Mouse (Mus musculus) telencephalon, adult 2 months (tissue): Measurements from ENCODE around the gene Cd82.

Source experiments
- DNase-seq: peaks from one replicate; pipeline ENCODE4 v3.0.0-alpha.2; 2011; ENCODE audit warnings: low read depth, low spot score

Gene Cd82

DNA sequence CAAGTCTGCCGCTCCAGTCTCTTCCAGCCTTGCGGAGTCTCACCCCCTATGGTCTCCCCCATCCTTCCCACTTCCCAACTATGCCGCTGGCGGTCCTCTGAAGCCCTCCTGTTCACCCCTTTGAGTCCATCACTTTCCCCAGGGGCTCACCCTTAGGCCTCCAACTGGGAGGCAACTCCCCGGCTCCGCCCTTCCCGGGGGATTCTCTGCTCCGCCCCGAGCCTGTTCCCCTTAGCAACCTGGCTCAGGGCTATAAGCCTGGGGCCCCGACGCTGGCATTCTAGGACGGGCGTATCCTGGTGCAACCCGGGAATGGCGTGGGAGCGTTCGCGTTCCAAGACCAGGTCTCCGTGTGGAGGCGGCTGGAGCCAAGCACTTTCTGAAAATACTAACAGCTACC is at the start of gene Cd82:
TSS of gene Cd82 (minus strand) at position 381 of the 400 bp plus-strand sequence.
- no peak for DNase-seq

DNA sequence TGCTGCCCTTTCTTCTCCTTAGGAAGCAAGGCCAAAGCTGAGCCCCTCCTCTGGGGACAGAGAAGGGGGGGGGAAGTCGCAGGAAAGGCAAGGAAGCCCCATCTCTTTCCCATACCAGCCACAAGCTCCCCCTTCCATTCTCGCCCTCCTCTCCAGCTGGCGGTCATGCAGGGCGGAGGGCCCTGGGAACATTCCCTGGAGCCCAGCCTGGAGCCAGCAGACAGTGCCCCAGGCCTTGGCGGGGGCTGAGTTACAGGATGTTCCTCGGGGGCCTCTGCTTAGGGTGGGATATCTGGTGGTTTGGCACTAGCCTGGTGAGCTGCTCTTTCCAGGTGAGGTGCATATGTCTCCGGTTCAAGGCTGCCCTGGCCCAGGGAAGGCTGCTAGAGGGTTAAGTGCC is 49.2 kb upstream of the Cd82 start:
- DNase-seq, result no peak

DNA sequence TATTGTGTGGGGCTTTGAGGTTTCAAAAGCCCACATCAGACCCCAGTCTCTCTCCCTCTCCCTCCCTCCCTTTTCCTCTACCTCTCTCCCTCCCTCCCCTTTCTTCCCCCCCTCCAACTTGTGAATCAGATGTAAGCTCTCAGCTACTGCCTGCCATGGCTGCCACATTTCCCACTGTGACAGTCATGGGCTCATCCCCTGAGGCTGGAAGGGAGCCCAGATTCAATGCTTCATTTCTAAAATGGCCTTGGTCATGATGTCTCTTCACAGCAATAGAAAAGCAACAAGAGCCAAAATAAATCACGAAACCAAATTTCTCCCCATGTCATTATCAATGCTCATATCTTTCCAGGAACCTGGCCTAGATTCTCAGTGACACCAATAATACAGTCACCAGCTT is 47.9 kb upstream of the Cd82 start:
- DNase-seq, result no peak

DNA sequence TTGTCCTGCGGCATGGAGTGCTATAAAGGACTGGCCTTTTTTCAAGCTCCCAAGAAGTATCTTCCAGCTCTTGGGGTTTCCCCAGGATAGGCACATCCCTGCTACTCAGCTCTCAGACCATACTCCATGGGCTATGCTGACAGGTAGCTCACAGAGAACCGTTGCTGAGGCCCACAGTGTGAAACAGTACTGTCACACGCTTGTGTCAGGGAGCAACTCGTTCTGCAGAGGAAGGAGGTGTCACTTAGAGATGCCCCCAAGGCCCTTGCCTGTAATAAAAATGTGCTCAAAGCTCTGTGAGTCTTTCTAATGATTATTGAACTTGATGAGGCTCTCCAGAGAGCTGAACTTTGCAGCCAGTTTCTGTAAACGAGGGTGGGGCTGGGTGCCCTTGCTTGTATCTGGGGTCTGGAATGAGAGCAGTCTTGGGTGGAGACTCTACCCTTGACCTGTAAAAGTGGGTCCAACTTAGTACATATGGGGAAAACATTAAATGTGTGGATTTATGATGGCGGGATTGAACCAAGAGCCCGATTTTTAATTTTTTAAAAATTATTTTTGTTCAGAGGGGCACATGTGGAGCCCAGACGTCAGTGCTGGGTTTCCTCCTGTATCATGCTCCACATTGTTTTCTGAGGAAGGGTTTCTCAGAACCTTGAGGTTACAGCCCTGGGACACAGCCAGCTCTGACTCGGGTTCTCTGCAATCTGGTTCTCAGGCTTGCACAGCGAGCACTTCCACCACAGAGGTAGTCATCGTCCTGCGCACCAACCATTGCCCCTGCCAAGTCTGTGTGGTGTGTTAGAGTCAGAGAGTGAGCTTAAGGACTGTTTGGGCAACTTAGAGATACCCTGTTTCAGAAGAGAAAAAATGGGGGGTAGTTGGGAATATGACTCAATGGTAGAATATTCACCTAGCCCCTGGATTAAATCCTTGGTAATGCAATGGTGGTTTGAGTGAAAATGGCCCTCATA is 47.1 kb upstream of the Cd82 start:
- no peak for DNase-seq

DNA sequence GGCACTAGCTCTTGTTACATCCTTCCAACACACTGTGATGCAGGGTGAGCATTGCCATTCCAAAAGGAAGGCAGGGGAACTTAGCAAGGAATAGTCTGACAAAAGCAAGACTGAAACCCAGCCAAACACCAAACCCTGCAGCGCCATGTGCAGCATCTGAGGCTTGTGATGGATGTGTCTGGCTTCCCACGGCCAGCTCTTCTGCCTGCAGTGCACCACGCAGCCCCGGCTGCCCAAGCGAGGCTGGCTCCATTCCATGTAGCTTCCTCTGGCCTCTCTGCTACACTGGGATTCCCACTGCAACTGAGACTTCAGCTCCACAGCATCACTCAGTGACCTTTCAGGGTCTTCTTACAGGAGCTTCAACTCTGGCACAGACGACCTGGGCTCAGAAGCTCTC is 42.2 kb upstream of the Cd82 start:
- peak; percentile 22 for DNase-seq

DNA sequence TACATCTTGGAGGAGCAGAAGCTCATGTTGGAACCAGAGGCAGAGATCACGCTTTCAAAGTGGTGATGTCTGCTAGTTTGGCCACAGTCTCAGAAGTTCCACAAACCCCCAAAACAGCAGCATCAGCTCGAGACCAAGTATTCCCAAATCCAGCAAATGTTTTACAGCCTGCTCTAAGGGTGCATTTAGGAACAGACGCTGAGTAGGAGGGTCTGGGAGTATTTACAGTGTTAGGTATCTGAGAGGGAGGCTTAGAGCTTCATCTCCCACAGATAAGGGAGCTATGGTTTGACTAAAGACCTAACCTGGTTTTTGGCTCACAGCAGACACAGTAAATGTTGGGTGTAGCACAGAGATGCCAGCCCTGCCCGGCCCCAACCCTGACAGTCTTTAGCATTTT is 40.4 kb upstream of the Cd82 start:
- peak; percentile 44 for DNase-seq

DNA sequence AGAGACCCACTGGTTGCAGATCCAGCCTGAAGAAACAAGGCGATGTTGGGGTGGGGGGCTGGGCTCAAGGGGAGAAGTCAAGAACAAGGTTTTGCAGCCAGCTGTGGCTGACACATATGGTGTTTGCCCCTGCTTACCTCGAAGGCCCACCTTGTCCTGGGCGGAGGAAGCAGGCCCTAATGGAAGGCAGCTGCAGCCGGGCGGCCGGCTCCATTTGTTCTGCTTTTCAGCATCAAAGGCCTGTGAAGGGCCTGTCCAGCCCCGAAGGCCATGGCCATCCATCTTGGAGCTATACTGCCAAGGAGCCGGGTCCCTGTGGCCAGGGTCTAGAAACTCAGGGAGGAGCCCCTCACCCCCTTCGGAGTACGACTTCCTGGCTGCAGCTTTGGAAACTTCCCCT is 38.4 kb upstream of the Cd82 start:
- DNase-seq, result no peak

DNA sequence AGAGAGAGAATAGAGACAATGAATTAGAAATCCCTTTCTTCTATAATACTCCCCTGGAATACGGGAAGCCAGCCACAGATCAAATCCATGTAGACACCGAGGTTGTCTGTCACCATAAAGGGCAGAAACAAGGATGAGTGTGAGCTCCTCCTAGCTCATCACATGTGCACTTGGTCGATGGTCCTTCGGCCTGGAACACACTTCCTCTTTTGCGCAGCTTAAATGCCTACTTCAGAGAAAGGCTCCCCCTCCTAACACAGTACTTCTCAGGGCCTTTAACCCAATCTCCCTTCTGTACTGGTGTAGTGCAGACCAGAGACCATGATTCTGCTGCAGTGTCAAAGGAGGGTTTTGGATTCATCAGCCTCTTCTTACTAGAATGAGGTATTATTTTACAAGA is 34.3 kb upstream of the Cd82 start:
- DNase-seq, result no peak

DNA sequence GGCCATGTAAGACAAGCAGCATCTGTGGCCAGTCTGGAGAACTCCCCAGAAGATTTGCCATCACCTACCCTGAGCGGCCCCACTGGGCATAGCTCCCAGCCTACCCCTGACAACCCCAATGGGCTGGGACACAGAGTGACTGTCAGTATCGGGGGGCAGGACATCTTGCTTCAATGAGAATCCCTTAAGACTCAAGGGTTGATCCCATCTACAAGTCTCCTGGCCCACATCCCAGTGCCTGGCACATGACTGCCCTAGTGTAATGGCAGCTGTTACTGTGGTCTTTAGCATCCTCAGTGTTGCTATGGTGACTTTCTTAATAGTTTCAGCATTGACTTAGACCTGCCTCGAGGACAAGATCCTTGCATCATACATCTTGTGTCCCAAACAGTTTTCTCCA is 32.2 kb upstream of the Cd82 start:
- DNase-seq, result no peak

DNA sequence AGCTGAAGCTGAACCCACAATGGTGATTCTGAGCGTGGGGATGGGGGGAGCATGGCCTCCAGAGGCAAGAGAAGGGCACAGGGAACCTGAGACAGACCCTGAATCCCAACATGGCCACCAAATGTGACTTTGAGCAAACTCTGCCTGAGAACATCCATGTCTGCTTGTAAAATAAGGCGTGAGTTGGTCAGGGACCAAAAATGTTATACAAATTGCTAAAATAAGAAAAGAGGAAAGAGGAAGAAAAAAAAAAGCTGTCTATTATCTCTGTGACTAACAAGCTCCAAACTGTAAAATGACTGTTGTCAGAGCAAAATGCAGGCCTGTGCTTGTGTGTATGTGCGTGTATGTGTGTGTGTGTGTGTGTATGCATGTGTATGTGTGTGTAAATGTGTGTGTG is 30.6 kb upstream of the Cd82 start:
- no peak for DNase-seq

DNA sequence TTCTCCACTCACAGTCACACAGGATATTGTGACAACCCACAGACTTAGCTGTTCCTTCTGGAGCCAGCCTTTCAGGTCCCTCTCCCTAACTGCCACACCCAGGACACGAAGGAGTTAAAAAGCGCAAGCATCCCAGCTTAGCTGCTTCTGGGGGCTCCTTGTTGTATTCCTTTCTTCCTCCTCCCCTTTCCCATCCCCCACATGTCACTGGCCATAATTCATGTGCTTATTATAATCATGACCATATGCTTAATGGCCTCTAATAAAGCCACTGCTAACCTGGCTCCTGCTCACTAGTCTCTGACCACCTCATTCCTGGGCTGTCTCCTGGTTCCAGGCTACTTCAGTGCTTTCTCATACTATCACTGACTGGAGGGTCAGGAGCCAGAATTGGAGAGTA is 27.6 kb upstream of the Cd82 start:
- DNase-seq, result no peak

DNA sequence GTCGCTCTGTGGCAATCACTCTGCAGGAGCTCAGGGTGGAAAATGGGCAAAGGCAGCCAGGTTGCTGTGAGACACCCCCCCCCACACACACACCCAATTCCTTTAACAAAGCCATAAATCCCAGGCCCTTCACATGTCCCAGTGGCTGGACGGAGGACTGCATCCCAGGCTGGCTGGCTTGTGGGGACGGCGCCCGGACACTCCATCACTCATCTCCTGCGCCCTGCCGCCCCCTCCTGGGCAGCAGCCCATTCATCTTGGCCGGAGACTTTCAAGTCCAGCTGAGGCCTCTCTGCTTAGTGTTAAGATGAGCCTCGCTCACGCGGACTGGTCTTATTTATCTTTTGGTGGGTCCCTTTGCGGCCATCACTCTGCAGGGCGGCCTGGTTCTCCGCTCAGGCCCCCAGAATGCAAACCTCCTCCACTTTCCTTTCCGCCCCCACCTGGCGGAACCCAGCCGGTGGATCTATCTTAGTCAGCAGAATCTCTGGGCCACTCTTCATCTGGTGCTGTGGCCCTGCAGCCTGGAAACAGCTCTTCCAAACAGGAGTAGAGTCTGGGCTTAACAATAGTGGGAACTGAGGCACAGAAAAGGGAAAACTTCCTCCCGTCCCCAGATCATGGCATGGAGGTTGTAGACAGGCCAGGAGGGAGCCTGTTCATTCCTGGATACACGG is 26.1 kb upstream of the Cd82 start:
- no peak for DNase-seq

DNA sequence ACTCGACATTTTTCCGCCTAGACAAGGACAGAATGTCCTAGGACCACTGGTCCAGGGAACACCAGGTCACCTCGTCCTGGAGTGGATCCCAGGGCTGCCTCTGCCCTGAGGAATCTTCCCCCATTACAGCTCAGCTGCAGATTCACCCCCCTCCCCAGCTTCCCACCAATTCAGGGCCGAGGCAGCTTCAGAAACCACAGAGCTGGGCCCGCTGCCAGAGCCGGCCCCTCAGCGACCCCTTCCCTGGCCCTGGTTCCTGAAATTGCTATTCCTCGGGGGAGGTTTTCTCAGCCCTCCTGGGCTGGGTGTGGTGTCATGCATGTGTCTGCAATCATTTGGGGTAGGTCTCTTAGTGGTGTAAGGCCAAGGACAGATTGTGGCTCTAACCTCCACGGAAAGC is 22.5 kb upstream of the Cd82 start:
- no peak for DNase-seq

DNA sequence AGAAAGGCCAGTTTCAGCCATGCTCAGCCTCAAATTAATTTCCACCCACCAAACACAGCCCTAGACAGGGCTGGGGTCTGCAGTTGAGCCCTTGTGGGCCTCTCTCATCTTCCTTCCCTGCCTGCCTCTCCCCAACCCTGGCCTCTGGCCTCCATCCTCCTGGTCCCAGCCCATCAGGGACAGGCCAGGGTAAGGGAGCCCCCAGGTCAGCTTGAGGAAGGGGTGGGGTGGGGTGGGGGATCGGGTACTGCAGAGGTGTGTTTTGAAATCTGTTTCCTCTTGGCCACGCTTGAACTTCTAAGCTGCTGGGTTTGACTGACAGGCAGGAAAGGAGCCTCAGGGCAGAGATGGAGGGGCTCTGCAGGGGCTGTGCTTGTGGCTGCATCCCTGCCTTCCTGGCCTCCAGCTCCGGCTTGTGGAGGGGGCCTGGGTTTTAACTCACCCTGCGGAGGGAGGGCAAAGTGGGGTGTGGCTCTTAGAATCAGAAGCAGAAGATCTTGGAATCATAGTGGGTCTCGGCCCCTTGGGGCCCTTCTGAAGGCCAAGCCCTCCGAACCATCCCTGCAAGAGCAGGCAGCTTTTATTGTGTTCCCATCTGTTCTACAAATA is 19.2 kb upstream of the Cd82 start:
- no peak for DNase-seq

DNA sequence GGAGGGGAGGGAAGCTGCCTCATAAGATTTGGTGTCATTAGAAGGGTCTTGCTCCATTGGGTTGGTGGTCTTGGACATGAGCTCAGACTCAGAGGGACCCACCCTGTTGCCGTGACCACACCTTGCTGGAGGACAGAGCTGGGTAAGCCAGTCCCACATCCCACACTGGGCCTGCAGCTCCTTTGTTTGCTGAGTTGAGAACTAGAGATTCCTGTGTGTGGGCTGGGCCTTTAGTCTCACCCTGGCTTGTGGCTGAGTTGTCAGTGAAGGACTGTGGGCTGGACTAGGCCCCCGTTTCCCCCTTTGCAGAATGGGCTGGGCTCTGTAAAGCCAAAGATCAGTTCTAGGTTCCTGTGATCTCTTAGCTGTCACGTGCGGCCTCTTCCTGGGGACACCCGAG is 15.8 kb upstream of the Cd82 start:
- no peak for DNase-seq

DNA sequence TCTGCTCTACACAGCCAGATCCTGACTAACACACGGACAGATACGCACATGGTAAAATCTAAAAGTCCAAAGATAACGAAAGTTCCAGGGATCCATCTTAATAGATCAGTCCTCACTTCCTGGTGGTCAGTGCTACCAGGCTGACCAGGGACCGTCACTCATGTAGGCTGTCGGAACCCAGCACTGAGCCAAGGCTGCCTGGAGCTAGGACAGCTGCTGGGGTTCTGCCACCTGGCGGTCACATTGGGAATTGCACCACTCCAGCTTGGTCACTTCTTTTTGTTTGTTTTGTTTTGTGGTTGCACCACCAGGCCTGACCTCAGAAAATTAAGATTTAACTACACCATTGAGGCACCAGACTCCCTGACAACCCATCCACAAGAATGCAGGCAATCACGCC is 14.6 kb upstream of the Cd82 start:
- no peak for DNase-seq

DNA sequence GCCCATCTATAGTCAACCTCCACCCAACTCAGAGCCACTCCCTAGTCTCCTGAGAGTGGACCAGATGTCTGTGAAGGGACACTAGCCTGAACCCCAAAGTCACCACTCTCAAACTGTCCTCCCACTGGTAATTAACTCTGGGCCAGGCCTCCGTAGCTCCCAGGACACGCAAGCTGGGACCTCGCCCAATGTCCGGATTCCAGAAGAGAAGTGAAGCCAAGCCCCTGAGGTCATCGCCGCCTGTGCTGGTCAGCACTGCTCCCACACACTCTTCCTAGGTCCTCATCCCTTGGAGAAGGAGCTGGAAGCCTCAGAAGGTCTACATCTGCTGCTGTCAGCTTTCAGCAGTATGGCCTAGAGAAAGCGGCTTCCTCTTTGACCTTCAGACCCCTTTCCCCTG is 13.5 kb upstream of the Cd82 start:
- no peak for DNase-seq

DNA sequence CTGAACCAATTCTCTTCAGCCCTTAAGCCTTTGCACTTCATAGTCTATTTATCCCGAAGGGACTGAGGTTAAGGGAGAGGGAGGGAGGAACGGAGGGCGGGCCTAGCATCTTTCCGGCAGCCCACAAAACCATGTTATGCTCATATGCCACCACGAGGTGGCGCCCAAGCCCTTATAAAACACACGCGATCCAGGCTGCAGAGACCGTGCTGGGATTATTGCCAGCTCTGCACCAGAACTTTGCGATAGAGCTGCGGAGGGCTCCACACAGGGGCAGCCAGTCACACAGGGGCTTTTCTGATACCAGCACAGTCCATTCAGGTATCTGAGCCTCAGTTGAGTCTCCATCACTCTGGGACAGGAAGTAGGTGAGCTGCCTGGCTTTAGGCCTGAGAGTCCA is 12.1 kb upstream of the Cd82 start:
- DNase-seq, result peak; percentile 53

DNA sequence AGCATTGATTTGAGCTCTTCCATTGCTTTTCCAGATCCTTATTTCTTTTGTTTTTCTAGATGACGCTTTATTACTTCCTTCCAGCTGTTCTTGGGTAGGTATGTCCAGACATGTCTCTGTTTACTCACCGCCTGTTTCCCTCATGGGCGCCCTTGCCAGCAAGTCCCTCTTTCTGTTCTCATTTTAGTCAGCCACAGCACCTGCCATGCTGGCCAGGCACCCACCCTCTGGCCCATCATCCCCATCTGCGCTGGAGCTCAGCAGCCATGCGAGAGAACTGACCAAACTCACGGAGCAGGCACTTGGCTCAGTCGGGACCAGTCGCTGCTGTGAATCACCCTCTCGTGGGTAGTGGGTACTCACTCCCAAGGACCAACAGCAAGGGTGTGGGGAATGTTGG is 11.0 kb upstream of the Cd82 start:
- DNase-seq, result no peak

DNA sequence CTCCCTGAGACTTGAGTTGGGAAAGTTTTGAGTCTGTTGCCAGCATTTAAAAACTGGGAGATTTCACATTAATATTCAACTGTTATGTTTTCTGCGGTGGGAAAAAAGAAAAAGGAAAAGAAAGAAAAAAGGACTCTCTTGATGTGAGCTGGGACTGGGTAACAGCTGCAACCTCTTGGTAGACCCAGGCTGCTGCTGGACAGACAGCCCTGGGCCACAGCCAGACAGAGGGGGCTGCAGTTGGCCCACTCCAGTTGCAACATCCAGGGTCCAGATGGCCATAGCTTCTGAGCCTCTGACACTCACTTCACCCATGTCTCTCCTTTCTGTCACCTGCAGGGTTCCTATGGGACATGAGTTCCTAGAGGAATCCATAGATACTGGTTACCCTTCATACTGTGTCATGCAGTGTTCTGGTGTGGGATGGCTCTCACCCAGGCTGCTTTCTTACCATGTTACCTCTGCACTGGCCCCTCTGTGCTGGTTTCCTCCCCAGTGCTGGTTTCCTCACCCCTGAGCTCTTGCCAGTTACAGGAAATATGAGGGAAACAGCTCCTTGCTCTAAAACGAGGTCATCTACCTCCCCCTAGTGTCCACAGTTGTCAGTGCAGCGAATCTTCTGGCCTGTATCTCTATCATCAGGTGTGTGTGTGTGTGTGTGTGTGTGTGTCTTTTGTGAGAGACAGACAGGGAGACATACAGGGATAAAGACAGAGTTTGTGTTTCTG is 8.1 kb upstream of the Cd82 start:
- DNase-seq, result peak; percentile 71

DNA sequence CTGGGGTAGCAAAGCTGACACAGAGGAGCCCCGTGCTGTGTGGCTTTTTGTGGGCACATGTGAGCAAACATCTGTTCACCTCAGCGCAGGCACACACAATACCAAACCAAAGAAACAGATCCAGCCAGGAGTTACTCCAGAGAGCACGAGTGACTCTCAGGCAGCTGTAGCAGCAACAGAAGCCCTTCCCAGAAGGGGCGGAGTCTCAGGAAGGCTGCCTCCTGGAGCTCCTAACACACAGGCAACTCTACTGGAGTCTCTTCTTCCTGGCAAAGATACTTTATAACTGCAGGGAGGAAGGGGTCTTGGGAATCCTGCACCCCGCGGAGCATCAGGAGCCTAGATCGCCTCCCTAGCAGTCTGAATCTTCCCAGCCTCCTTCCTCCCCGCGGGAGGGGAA is 7.2 kb upstream of the Cd82 start:
- DNase-seq, result no peak

DNA sequence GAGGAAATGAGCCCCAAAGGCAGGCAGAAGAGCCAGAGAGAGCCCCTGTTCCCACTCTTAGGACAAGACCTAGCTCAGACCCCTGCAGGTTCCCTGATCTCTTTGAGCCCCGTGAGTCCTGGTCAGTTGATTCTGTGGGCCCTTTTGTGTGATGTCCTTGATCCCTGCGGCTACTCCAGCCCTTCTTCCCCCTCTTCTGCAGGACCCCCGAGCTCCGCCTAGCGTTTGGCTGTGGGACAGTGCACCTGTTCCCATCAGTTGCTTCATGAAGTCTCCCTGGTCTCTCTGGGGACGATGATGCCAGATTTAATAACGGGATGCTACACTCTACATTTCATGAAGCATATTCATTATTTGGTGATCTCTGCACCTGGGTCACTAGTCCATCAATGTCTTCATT is 6.2 kb upstream of the Cd82 start:
- no peak for DNase-seq
